Mouse (Mus musculus) retina, postnatal 1 day (tissue): ENCODE results near the gene Tas2r115.
"Not testable (repeated sequence)": the region's sequence is repeated elsewhere in the genome, so short reads cannot be mapped to it uniquely, and the experiment has no call there.

Source experiments
- DNase-seq: peaks from one replicate; pipeline ENCODE4 v3.0.0-alpha.2; 2012

The Tas2r115 gene

DNA sequence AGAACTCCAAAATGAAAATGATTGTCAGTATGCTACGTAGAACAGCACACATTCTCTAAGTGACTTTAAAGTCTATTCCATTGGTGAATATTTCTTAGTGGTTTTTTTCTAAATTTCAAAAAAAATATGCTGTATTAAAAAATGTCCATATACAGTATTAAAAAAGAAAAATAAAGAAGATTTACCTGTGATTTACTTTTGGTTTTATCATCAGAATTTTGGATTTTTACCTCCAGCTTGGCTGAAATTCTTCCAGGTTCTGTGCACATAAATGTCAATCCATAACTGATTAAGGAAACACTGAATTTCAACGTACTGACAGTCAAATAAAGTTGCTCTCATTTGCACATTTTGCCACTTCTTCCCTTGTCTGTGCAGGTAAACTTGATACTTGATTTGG lies at the start of gene Tas2r115:
Gene Tas2r115, minus strand, starts transcription at position 101 of the 400 bp plus-strand sequence.
- DNase-seq, result no peak

DNA sequence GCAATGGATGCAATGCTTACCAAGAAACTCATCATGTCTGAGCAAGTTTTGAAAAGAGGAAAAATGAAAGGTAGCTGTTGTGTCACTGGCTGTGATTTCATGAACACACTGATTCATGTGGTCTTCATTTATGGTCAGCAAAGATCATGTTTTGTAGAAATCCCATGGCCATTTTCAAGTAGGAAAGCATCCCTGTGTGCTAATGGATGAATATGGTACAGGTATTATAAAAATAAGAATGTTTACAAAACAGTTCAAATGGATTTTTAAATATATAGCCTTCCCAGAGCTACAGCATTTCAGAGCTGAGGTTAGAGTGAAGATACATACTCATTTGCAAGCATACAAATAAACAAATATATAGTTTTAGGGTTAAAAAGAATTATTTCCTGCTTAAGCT lies 40.2 kb upstream of the Tas2r115 start, which contains the start of gene Tas2r136:
Gene Tas2r136, minus strand, starts transcription at position 101 of the 400 bp plus-strand sequence.
- DNase-seq, result no peak

DNA sequence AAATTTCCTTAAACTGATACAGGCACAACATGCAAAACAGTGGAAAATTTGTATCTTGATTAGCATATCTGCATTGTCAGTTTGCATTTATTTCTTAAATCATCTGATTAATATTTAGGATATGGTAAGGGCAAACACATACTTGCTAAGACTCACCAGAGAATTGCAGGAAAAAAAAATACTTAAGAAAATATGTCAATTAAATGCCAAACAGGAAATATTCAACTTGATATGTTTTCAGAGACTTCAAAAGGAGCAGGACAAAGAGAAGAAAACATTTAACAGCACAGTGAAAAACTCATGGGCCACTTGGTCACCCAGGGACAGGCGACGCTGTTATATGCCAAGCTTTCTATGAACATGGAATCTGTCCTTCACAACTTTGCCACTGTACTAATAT lies 24.0 kb upstream of the Tas2r115 start, which contains the start of gene Tas2r102:
Gene Tas2r102, plus strand, starts transcription at position 301 of the 400 bp plus-strand sequence.
- no peak for DNase-seq

DNA sequence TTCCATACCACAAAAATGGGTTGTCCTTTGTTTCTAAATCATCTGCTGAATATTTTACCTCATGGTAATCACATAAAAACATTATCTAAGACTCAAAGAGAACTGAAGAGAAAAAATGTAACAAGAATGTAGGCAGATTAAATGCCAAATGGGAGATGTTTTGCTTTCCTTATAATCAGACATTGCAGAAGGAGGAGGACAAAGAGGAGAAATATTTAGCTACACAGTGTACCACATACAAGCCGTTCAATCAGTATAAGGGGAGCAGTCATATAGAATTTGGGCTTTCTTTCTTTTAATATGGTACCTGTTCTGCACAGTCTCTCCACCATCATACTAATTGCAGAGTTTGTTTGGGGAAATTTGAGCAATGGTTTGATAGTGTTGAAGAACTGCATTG lies 16.6 kb upstream of the Tas2r115 start, which contains the start of gene Tas2r124:
Gene Tas2r124, plus strand, starts transcription at position 301 of the 400 bp plus-strand sequence.
- no peak for DNase-seq

DNA sequence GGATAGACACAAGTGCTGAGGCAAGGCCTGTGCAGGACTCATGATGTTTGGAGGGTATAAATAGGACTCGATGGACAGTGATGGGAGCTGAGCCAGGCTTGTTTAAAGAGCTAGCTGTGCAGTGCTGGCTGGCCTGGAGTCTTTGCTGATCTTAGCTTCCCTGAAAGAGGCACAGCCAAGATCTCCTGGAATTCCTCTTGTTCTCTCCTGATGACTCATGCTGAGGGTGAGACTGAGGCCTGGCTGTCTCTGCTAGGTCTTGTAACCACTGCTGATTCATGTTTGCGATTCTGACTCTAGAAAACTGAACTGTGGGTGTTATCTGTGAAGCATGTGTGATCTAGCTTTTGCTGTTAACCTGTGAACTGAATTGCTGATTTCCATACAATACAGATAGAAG lies 12.4 kb upstream of the Tas2r115 start:
- no peak for DNase-seq

DNA sequence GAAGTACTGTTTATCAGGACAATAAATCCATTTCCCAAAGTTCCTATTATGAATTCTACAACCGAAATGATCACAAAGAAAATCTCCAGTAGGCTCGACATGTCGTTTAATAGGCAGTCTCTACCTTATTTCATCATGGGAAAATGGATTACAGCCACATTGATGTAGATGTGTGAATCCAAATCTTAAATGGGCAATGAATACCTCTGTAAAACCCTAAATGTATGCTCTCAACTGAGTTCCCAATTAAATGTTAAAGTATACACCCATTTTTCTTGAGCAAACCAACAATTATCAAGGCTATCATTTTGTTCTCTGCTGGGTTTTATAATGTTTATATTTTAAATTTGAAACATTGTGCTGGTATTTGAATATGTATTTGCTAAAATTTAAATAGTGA lies 26.0 kb downstream of the Tas2r115 start, which contains the start of gene Tas2r122:
Gene Tas2r122, minus strand, starts transcription at position 101 of the 400 bp plus-strand sequence.
- no peak for DNase-seq

DNA sequence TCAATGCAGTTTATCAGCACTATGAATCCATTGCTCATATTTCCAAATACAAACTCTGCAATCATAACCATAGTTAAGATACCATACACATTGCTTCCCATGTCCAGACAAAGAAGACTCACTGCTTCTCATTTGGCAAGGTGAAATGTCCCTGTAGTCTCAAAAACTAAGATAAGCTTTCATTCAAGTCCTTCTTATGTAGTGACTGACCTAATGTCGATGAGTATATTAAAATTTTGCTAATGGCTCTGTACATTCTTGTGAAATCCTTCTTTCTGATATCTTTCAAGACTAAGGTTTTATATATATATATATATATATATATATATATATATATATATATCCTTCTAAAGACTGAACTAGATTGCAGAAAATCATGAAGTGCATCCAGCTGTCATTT lies 36.9 kb downstream of the Tas2r115 start, which contains the start of gene Tas2r121:
Gene Tas2r121, minus strand, starts transcription at position 101 of the 400 bp plus-strand sequence.
- DNase-seq, result no peak

DNA sequence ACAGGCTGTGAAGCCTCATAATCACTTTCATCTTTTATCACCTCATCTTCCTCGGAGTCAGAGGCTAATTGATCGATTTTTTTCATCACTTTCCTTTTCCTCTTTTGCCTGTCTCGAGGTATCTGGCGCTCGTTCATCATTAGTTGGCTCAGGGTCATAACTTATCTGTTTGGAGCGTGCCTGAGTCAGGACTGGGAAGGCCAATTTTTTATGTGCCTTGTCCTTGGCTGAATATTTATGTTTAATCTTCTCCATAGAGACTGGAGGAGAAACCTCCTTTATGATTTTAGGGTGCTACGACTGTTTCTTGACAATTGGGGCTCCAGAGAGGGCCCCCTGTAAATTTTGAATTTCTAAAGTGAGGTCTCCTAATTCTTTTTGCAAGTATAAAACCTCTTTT lies 46.2 kb downstream of the Tas2r115 start:
- DNase-seq, result not testable (repeated sequence)
